Comparison of ENCODE assay signal across 13 mouse cellular contexts in genomic region chr5:63821176-63821575, GRCm38 (mm10). TPM values are rescaled to one million over a fixed set of nuclear protein-coding genes. Genes with fewer than 3 reads are reported as not detected.
A peak's percentile ranks its signal among the peaks of the same experiment; 100 is the strongest.
DNase-seq lines count a peak whose midpoint lies in the region; ATAC-seq and TF ChIP-seq lines count a peak whose summit lies in the region.
"Had no signal": no experiment of that assay in that cellular context is flagged by ENCODE, and none has a peak within 500 bp of the region (broad histone marks: within the 10 kb centered on the region; RNA-seq: fewer than 3 reads in every experiment).

No protein-coding gene starts in this region.

- H3K4me1 ChIP-seq in bone marrow macrophage, adult 2 months (ENCODE audit: control insufficient read depth, insufficient read depth, low read length), result peaks cover 6% of the 10 kb centered on the region
- 0 out of 2 replicates have a peak, but pooled peaks cover 4% of the 10 kb centered on the region for H3K4me1 ChIP-seq in lung, embryonic 14.5 days (ENCODE audit: insufficient read depth)
- peaks cover 8% of the 10 kb centered on the region; the same call in 1 of the 2 replicates for H3K4me1 ChIP-seq in stomach, embryonic 14.5 days (ENCODE audit: control insufficient read depth, insufficient read depth, low read length)
- no peaks in the 10 kb centered on the region for H3K4me1 ChIP-seq in midbrain, embryonic 14.5 days (ENCODE audit: control insufficient read depth, insufficient read depth, low read length)

- no peaks in the 10 kb centered on the region for H3K9me3 ChIP-seq in lung, embryonic 14.5 days (ENCODE audit: low read depth, low read length)
- H3K9me3 ChIP-seq in stomach, embryonic 14.5 days (ENCODE audit: control insufficient read depth, low read depth, low read length), result no peaks in the 10 kb centered on the region
- no peaks in the 10 kb centered on the region for H3K9me3 ChIP-seq in midbrain, embryonic 14.5 days (ENCODE audit: control insufficient read depth, low read length)

- H3K27ac ChIP-seq in layer of hippocampus, adult 2 months, result no peak overlapping the region
- H3K27ac ChIP-seq in bone marrow macrophage, adult 2 months (ENCODE audit: insufficient read depth, low read depth, low read length), result no peak overlapping the region
- H3K27ac ChIP-seq in lung, embryonic 14.5 days (ENCODE audit: low read depth), result peak overlapping the region; percentile 67
- H3K27ac ChIP-seq in stomach, embryonic 14.5 days (ENCODE audit: low read length), result peak overlapping the region; percentile 61
- no peak overlapping the region for H3K27ac ChIP-seq in midbrain, embryonic 14.5 days (replicated peaks; ENCODE audit: low read depth, low read length)
- H3K27ac ChIP-seq: macrophage had no signal

- no peaks in the 10 kb centered on the region for H3K27me3 ChIP-seq in lung, embryonic 14.5 days (ENCODE audit: insufficient read depth, low read length)
- H3K27me3 ChIP-seq in stomach, embryonic 14.5 days (ENCODE audit: control insufficient read depth, insufficient read depth, low read length), result no peaks in the 10 kb centered on the region
- no peaks in the 10 kb centered on the region for H3K27me3 ChIP-seq in midbrain, embryonic 14.5 days (ENCODE audit: control insufficient read depth, insufficient read depth, low read length)

- H3K9ac ChIP-seq in lung, embryonic 14.5 days, result no peak overlapping the region
- no peak overlapping the region for H3K9ac ChIP-seq in stomach, embryonic 14.5 days (replicated peaks; ENCODE audit: low read depth, low read length)
- H3K9ac ChIP-seq in midbrain, embryonic 14.5 days (replicated peaks; ENCODE audit: low read length), result no peak overlapping the region

- TF ChIP-seq POLR2A in bone marrow macrophage, adult 2 months (IDR thresholded peaks at IDR 0.05; ENCODE audit: borderline replicate concordance, low read depth, low read length), result no peak

- no peak for ATAC-seq in lung, embryonic 14.5 days (ENCODE audit: insufficient read depth)
- ATAC-seq in stomach, embryonic 14.5 days (ENCODE audit: insufficient number of reproducible peaks, insufficient read depth, low FRiP score, low read depth), result no peak
- no peak for ATAC-seq in midbrain, embryonic 14.5 days (ENCODE audit: low FRiP score, low TSS enrichment)

- no peak for DNase-seq in layer of hippocampus, adult 2 months (ENCODE audit: low spot score in 2 of 2)
- no peak for DNase-seq in layer of hippocampus, adult 8-10 months (ENCODE audit: low spot score in 2 of 2)
- DNase-seq in lung, embryonic 14.5 days, result no peak
- DNase-seq in midbrain, embryonic 14.5 days, result no peak
- no peak for DNase-seq in adrenal gland, adult (ENCODE audit: inconsistent age in 2 of 2, low spot score in 1 of 2)
- DNase-seq in right cerebral cortex, postnatal 10 days (ENCODE audit: low spot score in 2 of 2), result no peak
- DNase-seq: adrenal gland, postnatal 10 days; cerebellum, postnatal 10 days; right cerebral cortex, postnatal 4 days had no signal

- no peak overlapping the region for H3K4me2 ChIP-seq in lung, embryonic 14.5 days
- H3K4me2 ChIP-seq in stomach, embryonic 14.5 days (replicated peaks; ENCODE audit: low read depth, low read length), result no peak overlapping the region
- no peak overlapping the region for H3K4me2 ChIP-seq in midbrain, embryonic 14.5 days (ENCODE audit: low read length)

- H3K4me3 ChIP-seq in layer of hippocampus, adult 2 months, result no peak overlapping the region
- no peak overlapping the region for H3K4me3 ChIP-seq in bone marrow macrophage, adult 2 months (ENCODE audit: insufficient read depth, low read length)
- H3K4me3 ChIP-seq in lung, embryonic 14.5 days (ENCODE audit: low read depth, low read length), result no peak overlapping the region
- no peak overlapping the region for H3K4me3 ChIP-seq in stomach, embryonic 14.5 days (ENCODE audit: low read depth, low read length)
- H3K4me3 ChIP-seq in midbrain, embryonic 14.5 days (replicated peaks; ENCODE audit: low read depth, low read length), result no peak overlapping the region
- H3K4me3 ChIP-seq: erythroblast, embryonic 14.5 days had no signal

- 83% methylated on average over 5 of the region's 5 CpGs for WGBS in lung, embryonic 14.5 days
- WGBS in stomach, embryonic 14.5 days, result 89% methylated on average over 5 of the region's 5 CpGs
- WGBS in midbrain, embryonic 14.5 days, result 87% methylated on average over 5 of the region's 5 CpGs

- H3K36me3 ChIP-seq in lung, embryonic 14.5 days (ENCODE audit: insufficient read depth), result no peaks in the 10 kb centered on the region
- H3K36me3 ChIP-seq in stomach, embryonic 14.5 days (ENCODE audit: control insufficient read depth, insufficient read depth, low read length), result no peaks in the 10 kb centered on the region
- no peaks in the 10 kb centered on the region for H3K36me3 ChIP-seq in midbrain, embryonic 14.5 days (ENCODE audit: control insufficient read depth, insufficient read depth, low read length)

- TF ChIP-seq CTCF in layer of hippocampus, adult 2 months (conservative IDR thresholded peaks at IDR 0.05), result peak; percentile 53
- TF ChIP-seq CTCF in bone marrow macrophage, adult 2 months (IDR thresholded peaks at IDR 0.05; ENCODE audit: low read depth, low read length), result peak; percentile 23; the same call in 1 of the 2 replicates
- no peak for TF ChIP-seq CTCF in lung, embryonic 14.5 days (IDR thresholded peaks at IDR 0.05; ENCODE audit: low read depth)

RNA-seq across cellular contexts. Expression of gene 0610040J01Rik, which starts 9.0 kb away (rescaled TPM):
- total RNA-seq in layer of hippocampus, adult 2 months (2021), result 1 to 10 TPM; 2.9 to 4.0 TPM
- 1 to 10 TPM; 3.5 to 5.6 (median 4.5) TPM for total RNA-seq in layer of hippocampus, adult 8-10 months (2022)
- polyA plus RNA-seq in bone marrow macrophage, adult 2 months (2012; ENCODE audit: insufficient read depth, insufficient read length, missing spikeins), result 0.91 and 0.93 TPM in 2 replicates
- 15.9 and 16.7 TPM in 2 replicates for polyA plus RNA-seq in lung, embryonic 14.5 days (2014; fragmentation: Nextera tagmentation; extraction: Ambion mirVana)
- 28.0 and 28.7 TPM in 2 replicates for polyA plus RNA-seq in stomach, embryonic 14.5 days (2014; fragmentation: Nextera tagmentation; extraction: Ambion mirVana)
- 1.3 and 1.6 TPM in 2 replicates for polyA plus RNA-seq in midbrain, embryonic 14.5 days (2014; fragmentation: Nextera tagmentation; extraction: Ambion mirVana)

Comparison
In these comparisons a context has a peak if more than half of its experiments do, and no peak if none do; other contexts are left out.
1. H3K27ac ChIP-seq: peak in lung, embryonic 14.5 days (single experiment) and stomach, embryonic 14.5 days (single experiment); none in layer of hippocampus, adult 2 months (single experiment), bone marrow macrophage, adult 2 months (single experiment) and midbrain, embryonic 14.5 days (single experiment).